Mouse (Mus musculus) midbrain, embryonic 10.5 days (tissue): ENCODE measurements around the gene Thsd4. TPM values are rescaled to one million over a fixed set of nuclear protein-coding genes. Genes with fewer than 3 reads are reported as not detected.
A peak's percentile ranks its signal among the peaks of the same experiment; 100 is the strongest.

Experiments
- DNase-seq: peaks from one replicate; pipeline ENCODE4 v3.0.0-alpha.2; 2017; ENCODE audit warnings: low spot score
- H3K27ac ChIP-seq: fragments of 300-500 bp; sonication (generic); replicated peaks from 2 replicates; pipeline ENCODE4 v1.5.1; 2016; ENCODE audit warnings: mild to moderate bottlenecking
- H3K27me3 ChIP-seq: fragments of 300-500 bp; sonication (generic); 2 replicates; pipeline ENCODE4 v1.6.1; 2016; ENCODE audit warnings: low read depth, mild to moderate bottlenecking; ENCODE audit not compliant: poor library complexity, severe bottlenecking
- H3K36me3 ChIP-seq: fragments of 300-500 bp; sonication (generic); 2 replicates; pipeline ENCODE4 v1.6.1; 2016; ENCODE audit warnings: mild to moderate bottlenecking, moderate library complexity
- H3K4me1 ChIP-seq: fragments of 300-500 bp; sonication (generic); 2 replicates; pipeline ENCODE4 v1.6.1; 2016
- H3K4me3 ChIP-seq: fragments of 300-500 bp; sonication (generic); 2 replicates; pipeline ENCODE4 v1.5.1; 2016; ENCODE audit warnings: mild to moderate bottlenecking, moderate library complexity
- H3K9me3 ChIP-seq: fragments of 300-500 bp; sonication (generic); replicated peaks from 2 replicates; pipeline ENCODE4 v1.6.1; 2016; ENCODE audit warnings: mild to moderate bottlenecking
- WGBS: fragments of 180-500 bp; shearing (Covaris S2); methylation state at CpG from one replicate; pipeline ENCODE4 v1.1.7; 2016; 5-methylcytosine and 5-hydroxymethylcytosine counted together
- polyA plus RNA-seq: library from polyadenylated mRNA; unstranded; fragments of >200 nt; fragmentation: Nextera tagmentation; extraction: Ambion mirVana; gene quantifications from 2 replicates; pipeline ENCODE4 v1.2.1, GENCODE M21; 2016

Thsd4 gene
- polyA plus RNA-seq, 1 experiment from 2014 or later = 4.1 TPM

DNA sequence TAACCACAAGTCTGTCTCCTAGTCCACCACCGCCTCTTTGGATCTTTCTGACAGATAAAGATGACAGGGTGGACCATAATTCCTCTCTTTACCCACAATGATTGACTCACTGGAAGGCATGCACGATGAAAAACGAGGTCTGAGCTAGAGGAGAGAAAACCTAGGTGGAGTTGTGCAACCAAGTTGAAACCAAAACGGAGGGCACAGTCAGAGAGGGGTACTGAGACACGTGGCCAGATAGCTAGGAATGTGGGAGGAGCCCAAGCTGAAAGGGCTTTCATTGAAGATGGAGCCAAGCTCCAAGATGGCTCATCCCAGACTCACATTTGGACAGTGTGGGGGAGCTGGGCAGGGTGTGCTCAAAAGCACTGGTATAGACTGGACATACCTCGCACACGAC, 296.4 kb downstream of the Thsd4 start:
- peaks cover 50% of the 10 kb centered on the region for H3K4me1 ChIP-seq
- no peak overlapping the region for H3K4me3 ChIP-seq
- no peaks in the 10 kb centered on the region for H3K9me3 ChIP-seq
- WGBS = 85% methylated on average over 7 of the region's 7 CpGs
- H3K27me3 ChIP-seq = peaks cover 19% of the 10 kb centered on the region; the same call in 1 of the 2 replicates
- DNase-seq = no peak
- no peaks in the 10 kb centered on the region for H3K36me3 ChIP-seq
- peak overlapping the region; percentile 81 for H3K27ac ChIP-seq

DNA sequence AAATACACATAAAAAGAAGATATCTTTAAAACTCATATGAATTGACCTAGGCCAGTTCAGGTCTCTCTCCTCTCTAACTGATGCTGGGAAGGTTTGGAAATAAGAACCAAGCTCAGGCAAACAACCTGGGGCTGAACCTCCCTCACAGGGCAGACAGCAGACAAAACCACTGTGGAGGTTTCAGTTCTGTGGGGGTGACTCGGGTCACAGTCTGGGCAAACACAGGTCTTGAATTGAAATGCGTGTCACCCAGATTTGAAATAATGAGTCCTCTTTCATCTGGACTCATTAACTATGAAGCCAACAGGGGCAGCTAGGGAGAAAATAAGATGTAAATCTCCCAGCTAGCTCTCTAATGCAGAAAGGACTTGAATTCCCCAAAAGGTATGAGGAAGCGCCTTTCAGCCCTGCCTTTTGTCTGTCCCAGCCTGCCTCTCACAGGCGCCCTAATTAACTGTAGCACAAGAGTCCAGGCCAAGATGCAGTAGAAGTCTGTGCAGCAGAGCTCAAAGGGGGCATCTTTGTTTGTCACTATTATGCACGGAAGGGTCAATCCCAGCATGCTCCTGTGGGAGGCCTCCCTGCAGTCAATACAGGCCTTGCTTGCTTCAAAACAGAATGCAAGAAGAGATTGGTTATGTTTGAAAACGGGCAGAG, 297.7 kb downstream of the Thsd4 start:
- Histone ChIP-seq H3K4me1 (peaks cover 46% of the 10 kb centered on the region), H3K27ac (peak overlapping the region; percentile 81), H3K4me3 (no peak overlapping the region), H3K27me3 (peaks cover 19% of the 10 kb centered on the region; the same call in 1 of the 2 replicates), H3K9me3 (no peaks in the 10 kb centered on the region), H3K36me3 (no peaks in the 10 kb centered on the region)
- 16% methylated on average over 6 of the region's 6 CpGs for WGBS
- DNase-seq = peak; percentile 67

DNA sequence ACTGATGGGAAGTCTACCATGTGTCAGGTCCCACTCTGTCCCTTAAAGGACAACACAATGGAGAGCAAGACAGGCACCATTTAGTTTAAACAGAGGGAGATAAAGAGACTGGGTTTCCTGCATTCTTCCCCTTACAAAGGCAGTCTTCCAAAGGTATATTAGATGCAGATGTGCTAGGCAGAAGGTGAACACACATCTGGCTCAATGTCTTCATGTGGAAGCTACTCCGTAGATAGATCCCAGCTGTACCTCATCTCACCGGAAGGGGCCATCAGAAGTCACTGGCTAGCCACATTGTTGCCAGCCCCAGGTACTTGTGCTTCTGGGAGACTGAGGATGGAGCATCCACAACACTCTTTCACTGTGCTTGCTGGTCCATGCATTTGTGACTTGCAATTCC, 301.4 kb downstream of the Thsd4 start:
- Histone ChIP-seq H3K27ac (0 out of 2 replicates have a peak overlapping the region, but pooled peaks have one; percentile 6), H3K4me3 (no peak overlapping the region), H3K9me3 (no peaks in the 10 kb centered on the region), H3K36me3 (no peaks in the 10 kb centered on the region), H3K27me3 (peaks cover 19% of the 10 kb centered on the region; the same call in 1 of the 2 replicates), H3K4me1 (peaks cover 32% of the 10 kb centered on the region)
- DNase-seq = no peak
- 87% methylated on average over 2 of the region's 2 CpGs for WGBS

DNA sequence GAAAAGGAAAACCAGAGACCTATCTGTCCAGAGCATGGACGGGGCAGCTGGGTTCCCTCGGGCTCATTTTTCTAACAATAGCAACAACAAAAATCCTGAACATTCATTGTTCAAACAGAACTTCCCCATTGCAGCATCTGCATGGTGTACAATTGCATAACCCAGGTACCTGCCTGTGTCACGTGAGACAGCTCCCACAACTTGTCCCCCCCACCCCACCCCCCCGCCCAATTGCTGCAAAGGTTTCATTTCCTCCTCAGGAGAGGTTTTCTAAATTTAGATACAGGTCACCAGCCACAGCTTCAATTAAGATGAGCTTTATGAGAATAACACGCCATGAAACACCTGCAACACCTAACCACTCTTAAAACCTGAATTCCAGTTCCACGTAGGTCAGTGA, 303.4 kb downstream of the Thsd4 start:
- WGBS = 88% methylated on average over 6 of the region's 6 CpGs
- H3K36me3 ChIP-seq = no peaks in the 10 kb centered on the region
- no peaks in the 10 kb centered on the region for H3K9me3 ChIP-seq

DNA sequence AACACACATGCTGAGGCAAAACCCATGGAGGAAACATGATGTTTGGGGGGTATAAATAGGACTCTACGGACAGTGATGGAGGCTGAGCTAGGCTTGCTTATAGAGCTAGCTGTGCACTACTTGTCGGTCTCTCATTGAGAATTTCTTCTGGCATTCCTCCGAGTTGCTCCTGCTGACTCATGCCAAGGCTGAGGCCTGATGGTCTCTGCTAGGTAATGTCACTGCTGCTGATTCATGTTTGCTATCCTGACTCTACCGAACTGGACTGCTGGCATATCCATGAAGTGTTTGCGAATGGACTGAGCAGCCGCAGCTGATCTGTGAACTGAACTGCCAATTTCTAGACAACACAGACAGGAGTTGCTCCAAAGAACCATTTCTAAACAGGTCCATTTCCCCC, 305.8 kb downstream of the Thsd4 start:
- no peak overlapping the region for H3K27ac ChIP-seq
- DNase-seq = no peak
- H3K9me3 ChIP-seq = no peaks in the 10 kb centered on the region
- H3K27me3 ChIP-seq = no peaks in the 10 kb centered on the region
- H3K4me1 ChIP-seq = 0 out of 2 replicates have a peak, but pooled peaks cover 2% of the 10 kb centered on the region
- no peak overlapping the region for H3K4me3 ChIP-seq
- 96% methylated on average over 6 of the region's 6 CpGs for WGBS
- H3K36me3 ChIP-seq = no peaks in the 10 kb centered on the region

More for the DNA sequence above, 303.4 kb downstream of the Thsd4 start:
- Histone ChIP-seq H3K4me3 (no peak overlapping the region), H3K27me3 (peaks cover 19% of the 10 kb centered on the region; the same call in 1 of the 2 replicates), H3K27ac (no peak overlapping the region), H3K4me1 (peaks cover 11% of the 10 kb centered on the region)
- DNase-seq = no peak

DNA sequence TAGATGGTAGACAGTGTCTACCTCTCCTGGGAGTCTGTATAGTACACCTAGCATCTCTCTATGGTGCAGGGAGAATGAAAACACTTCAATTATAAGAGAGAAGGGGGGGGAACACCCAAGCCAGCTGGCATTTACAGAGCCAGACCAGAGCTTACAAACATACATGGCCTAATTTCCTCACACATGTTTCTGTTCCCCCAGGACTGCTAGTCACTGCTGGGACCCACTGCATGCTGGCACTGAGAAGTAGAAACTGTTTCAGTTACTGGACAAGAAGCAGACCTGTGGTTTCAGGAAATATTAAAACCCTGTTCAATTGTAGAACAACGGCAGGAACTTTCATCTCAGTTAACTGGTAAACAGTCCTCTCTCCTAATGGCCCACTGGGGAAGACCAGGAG, 308.7 kb downstream of the Thsd4 start:
- WGBS = 86% methylated on average over 1 of the region's 1 CpGs
- Histone ChIP-seq H3K27ac (no peak overlapping the region), H3K4me3 (no peak overlapping the region), H3K27me3 (no peaks in the 10 kb centered on the region), H3K4me1 (no peaks in the 10 kb centered on the region), H3K36me3 (no peaks in the 10 kb centered on the region), H3K9me3 (no peaks in the 10 kb centered on the region)
- no peak for DNase-seq

GRCm38 (mm10) chr9:60208843-60209242, 313.0 kb downstream of the Thsd4 start:
- Histone ChIP-seq H3K27ac (no peak overlapping the region), H3K27me3 (no peaks in the 10 kb centered on the region), H3K36me3 (no peaks in the 10 kb centered on the region), H3K4me1 (no peaks in the 10 kb centered on the region), H3K9me3 (no peaks in the 10 kb centered on the region), H3K4me3 (no peak overlapping the region)
- DNase-seq = no peak
- 87% methylated on average over 1 of the region's 1 CpGs for WGBS

DNA sequence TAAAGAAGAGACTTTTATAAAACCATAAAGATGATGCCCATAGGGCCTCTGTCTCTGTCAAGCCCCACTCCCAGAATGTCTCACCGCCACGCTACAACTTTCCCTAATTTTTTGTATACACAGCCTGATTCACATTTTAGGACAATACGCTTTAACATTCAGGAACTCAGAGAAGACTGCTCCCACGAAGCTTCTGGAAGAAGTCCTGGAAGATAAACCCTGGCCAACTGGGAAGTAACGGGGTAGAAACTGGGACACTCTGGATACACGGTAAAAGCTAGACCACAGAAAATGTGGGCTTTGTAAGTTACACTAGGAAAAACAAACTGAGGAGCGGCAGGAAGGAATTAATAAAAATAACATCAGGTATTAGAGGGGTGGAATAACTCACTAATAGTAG, 318.7 kb downstream of the Thsd4 start:
- no peaks in the 10 kb centered on the region for H3K27me3 ChIP-seq

DNA sequence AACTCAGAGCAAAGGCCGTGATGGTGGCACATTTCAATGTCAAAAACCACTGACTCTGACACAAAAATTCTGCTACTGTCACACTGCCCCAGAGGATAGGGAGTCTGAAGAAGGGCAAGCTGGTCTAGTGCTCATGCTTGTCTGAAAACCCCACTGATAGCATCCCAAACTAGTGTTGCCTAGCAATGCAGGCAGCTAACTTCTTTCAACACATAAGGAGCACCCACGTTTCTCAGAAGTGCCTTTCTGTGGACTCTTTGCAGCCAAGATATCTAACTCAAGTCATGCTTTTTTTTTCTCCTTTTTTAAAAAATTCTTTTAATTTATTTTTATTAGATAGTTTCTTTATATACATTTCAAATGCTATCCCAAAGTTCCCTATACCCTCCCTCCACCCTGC, 321.4 kb downstream of the Thsd4 start:
- DNase-seq = no peak

More for the DNA sequence above, 318.7 kb downstream of the Thsd4 start:
- WGBS = 87% methylated on average over 7 of the region's 7 CpGs
- H3K9me3 ChIP-seq = no peaks in the 10 kb centered on the region
- no peak overlapping the region for H3K4me3 ChIP-seq
- no peak for DNase-seq
- H3K36me3 ChIP-seq = no peaks in the 10 kb centered on the region
- H3K4me1 ChIP-seq = peaks cover 9% of the 10 kb centered on the region
- H3K27ac ChIP-seq = no peak overlapping the region

DNA sequence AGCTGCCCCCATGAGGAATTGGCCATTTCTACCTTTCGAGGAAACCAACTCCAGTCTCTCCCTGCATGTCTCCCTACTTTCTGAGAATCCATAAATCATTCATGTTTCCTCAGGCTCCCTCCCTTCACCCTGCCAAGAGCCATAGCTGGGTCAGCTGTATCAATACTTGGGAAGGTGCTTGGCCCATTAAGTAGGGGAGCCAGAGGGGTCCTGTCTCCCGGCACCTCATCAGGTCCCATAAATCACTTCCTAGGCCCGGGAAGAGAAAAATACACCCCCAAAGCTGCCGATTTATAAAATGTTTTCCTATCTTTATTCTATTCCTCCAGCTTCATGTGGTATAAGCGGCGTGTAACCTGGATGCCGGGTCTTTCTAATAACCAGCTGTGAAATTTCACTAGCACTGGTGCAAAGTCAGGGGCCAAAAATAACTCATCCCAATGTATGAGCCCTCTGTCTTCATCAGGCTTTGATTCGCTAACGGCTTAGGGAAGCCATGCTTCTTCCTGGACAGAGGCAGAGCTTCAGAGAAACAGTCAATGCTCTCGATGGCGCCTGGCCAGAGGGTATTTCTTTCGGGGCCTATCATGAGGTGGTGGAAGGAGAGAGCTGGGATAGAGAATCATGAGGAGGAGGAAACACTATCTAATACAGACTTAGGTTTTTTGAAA, 323.2 kb downstream of the Thsd4 start:
- no peaks in the 10 kb centered on the region for H3K27me3 ChIP-seq
- H3K9me3 ChIP-seq = no peaks in the 10 kb centered on the region
- no peak for DNase-seq
- WGBS = 96% methylated on average over 12 of the region's 12 CpGs
- H3K27ac ChIP-seq = no peak overlapping the region
- no peaks in the 10 kb centered on the region for H3K36me3 ChIP-seq
- H3K4me1 ChIP-seq = peaks cover 15% of the 10 kb centered on the region
- H3K4me3 ChIP-seq = no peak overlapping the region

More for the DNA sequence above, 321.4 kb downstream of the Thsd4 start:
- WGBS = 91% methylated on average over 2 of the region's 2 CpGs
- no peaks in the 10 kb centered on the region for H3K27me3 ChIP-seq
- H3K4me1 ChIP-seq = peaks cover 9% of the 10 kb centered on the region
- H3K36me3 ChIP-seq = no peaks in the 10 kb centered on the region
- H3K4me3 ChIP-seq = no peak overlapping the region
- H3K27ac ChIP-seq = no peak overlapping the region
- no peaks in the 10 kb centered on the region for H3K9me3 ChIP-seq

DNA sequence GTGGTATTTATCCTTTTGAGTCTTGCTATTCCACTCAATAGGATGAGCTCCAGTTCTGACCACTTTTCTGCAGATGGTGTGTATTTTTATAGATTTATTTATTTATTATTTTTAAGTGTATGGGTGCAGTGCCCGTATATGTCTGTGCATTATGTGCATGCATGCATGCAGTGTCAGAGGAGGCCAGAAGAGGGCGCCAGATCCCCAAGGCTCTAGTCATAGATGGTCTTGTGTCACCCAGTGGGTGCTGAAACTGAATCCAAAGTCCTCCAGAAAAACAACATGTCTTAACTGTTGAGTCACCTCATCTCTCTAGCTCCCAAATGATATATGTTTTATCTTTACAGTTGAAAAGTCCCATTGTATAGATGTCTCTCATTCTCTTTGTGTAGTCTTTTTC, 326.3 kb downstream of the Thsd4 start:
- no peak for DNase-seq
- Histone ChIP-seq H3K4me3 (no peak overlapping the region), H3K36me3 (no peaks in the 10 kb centered on the region), H3K9me3 (no peaks in the 10 kb centered on the region), H3K27ac (no peak overlapping the region), H3K4me1 (peaks cover 7% of the 10 kb centered on the region; the same call in 1 of the 2 replicates), H3K27me3 (no peaks in the 10 kb centered on the region)
- 80% methylated on average over 2 of the region's 2 CpGs for WGBS

DNA sequence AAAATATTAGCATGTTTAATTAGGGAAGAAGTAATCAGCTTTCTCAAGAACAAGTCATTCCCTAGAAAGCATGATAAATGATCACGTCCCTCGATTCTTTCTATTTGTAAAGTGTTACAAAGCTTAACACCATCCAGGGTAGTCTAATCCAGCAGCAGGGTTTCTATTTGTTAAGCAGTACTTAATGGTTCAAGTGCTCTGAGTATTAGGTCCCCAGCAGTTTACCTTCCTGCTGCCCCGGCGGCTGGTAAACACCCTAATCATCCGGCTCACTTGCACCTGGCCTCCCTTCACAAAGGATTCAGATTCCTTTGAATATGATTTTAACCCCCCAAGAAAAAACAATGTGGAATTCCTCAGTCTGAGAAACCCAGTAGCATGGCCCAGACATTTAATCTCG, 326.9 kb downstream of the Thsd4 start:
- no peaks in the 10 kb centered on the region for H3K36me3 ChIP-seq
- 63% methylated on average over 6 of the region's 6 CpGs for WGBS
- H3K9me3 ChIP-seq = no peaks in the 10 kb centered on the region
- H3K27me3 ChIP-seq = no peaks in the 10 kb centered on the region
- no peak overlapping the region for H3K27ac ChIP-seq
- DNase-seq = no peak
- no peak overlapping the region for H3K4me3 ChIP-seq
- H3K4me1 ChIP-seq = peaks cover 7% of the 10 kb centered on the region; the same call in 1 of the 2 replicates

DNA sequence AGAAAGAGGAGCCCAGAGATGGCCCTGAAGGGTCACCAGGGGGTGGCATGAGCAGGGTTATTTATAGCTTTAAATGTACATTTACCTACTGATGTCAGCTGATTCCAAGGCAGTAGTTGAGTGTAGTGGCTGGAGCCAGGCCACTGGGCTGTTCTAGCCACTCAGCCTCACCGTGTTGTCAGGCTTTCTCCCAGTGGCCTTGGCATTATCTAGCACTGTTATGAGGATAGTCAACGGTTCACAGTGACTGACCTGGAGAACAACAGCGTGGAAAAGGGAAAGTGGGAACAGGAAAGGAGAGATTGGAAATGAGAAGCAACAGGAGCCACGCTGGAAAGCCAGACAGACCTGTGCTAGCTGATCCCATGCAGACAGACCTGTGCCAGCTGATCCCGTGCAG, 329.5 kb downstream of the Thsd4 start:
- H3K36me3 ChIP-seq = no peaks in the 10 kb centered on the region
- H3K27me3 ChIP-seq = no peaks in the 10 kb centered on the region
- no peak overlapping the region for H3K27ac ChIP-seq
- no peak for DNase-seq
- no peak overlapping the region for H3K4me3 ChIP-seq
- H3K9me3 ChIP-seq = no peaks in the 10 kb centered on the region
- 88% methylated on average over 5 of the region's 5 CpGs for WGBS
- H3K4me1 ChIP-seq = peaks cover 7% of the 10 kb centered on the region; the same call in 1 of the 2 replicates
